ENCODE assay signal across 9 mouse cellular contexts in genomic region chr1:40544650-40545049, GRCm38 (mm10). TPM values are rescaled to one million over a fixed set of nuclear protein-coding genes. Genes with fewer than 3 reads are reported as not detected.
A peak's percentile ranks its signal among the peaks of the same experiment; 100 is the strongest.
DNase-seq lines count a peak whose midpoint lies in the region; ATAC-seq lines count a peak whose summit lies in the region.
"Had no signal": no experiment of that assay in that cellular context is flagged by ENCODE, and none has a peak within 500 bp of the region (broad histone marks: within the 10 kb centered on the region; RNA-seq: fewer than 3 reads in every experiment).

No protein-coding gene starts in this region.

- H3K4me3 ChIP-seq in heart, embryonic 12.5 days: no peak overlapping the region
- no peak overlapping the region for H3K4me3 ChIP-seq in forebrain, embryonic 16.5 days (replicated peaks; ENCODE audit: low read length)
- H3K4me3 ChIP-seq: liver, embryonic 13.5 days had no signal

- no peaks in the 10 kb centered on the region for H3K9me3 ChIP-seq in heart, embryonic 12.5 days (replicated peaks)
- H3K9me3 ChIP-seq in forebrain, embryonic 16.5 days (ENCODE audit: control insufficient read depth, low read length): no peaks in the 10 kb centered on the region
- H3K9me3 ChIP-seq: liver, embryonic 13.5 days had no signal

- no peaks in the 10 kb centered on the region for H3K4me1 ChIP-seq in heart, embryonic 12.5 days (replicated peaks)
- H3K4me1 ChIP-seq in forebrain, embryonic 16.5 days (replicated peaks; ENCODE audit: control insufficient read depth, insufficient read depth, low read length): no peaks in the 10 kb centered on the region
- H3K4me1 ChIP-seq: liver, embryonic 13.5 days had no signal

- ATAC-seq in heart, embryonic 12.5 days (ENCODE audit: insufficient number of reproducible peaks, low FRiP score): no peak
- peak; percentile 66 for ATAC-seq in CD4-positive, CD25-positive, alpha-beta regulatory T cell, adult 4 months
- 0 out of 2 replicates have a peak, but pooled peaks have one; percentile 49 for ATAC-seq in forebrain, embryonic 16.5 days

- DNase-seq in heart, adult 8-10 months (ENCODE audit: low spot score): peak; percentile 58
- DNase-seq in brain, embryonic 18.5 days (ENCODE audit: low read depth, low spot score): peak; percentile 26
- DNase-seq in layer of hippocampus, adult 11-12 months (ENCODE audit: low spot score): peak; percentile 79
- peak; percentile 56 for DNase-seq in lung, postnatal 25 days (ENCODE audit: low spot score)
- DNase-seq in spleen, postnatal 36 days (ENCODE audit: low spot score in 2 of 2): peak; percentile 12 to 47
- DNase-seq: liver, embryonic 13.5 days had no signal

- no peak overlapping the region for H3K4me2 ChIP-seq in heart, embryonic 12.5 days
- no peak overlapping the region for H3K4me2 ChIP-seq in forebrain, embryonic 16.5 days (ENCODE audit: low read length)
- H3K4me2 ChIP-seq: liver, embryonic 13.5 days had no signal

- H3K36me3 ChIP-seq in heart, embryonic 12.5 days: no peaks in the 10 kb centered on the region
- H3K36me3 ChIP-seq in forebrain, embryonic 16.5 days (ENCODE audit: control insufficient read depth, insufficient read depth): no peaks in the 10 kb centered on the region
- H3K36me3 ChIP-seq: liver, embryonic 13.5 days had no signal

- no peak overlapping the region for H3K9ac ChIP-seq in heart, embryonic 12.5 days
- H3K9ac ChIP-seq in forebrain, embryonic 16.5 days (replicated peaks; ENCODE audit: low read depth, low read length): no peak overlapping the region
- H3K9ac ChIP-seq: liver, embryonic 13.5 days had no signal

- no peaks in the 10 kb centered on the region for H3K27me3 ChIP-seq in heart, embryonic 12.5 days (replicated peaks)
- no peaks in the 10 kb centered on the region for H3K27me3 ChIP-seq in forebrain, embryonic 16.5 days (replicated peaks; ENCODE audit: control insufficient read depth, insufficient read depth, low read length)
- H3K27me3 ChIP-seq: liver, embryonic 13.5 days had no signal

- no peak overlapping the region for H3K27ac ChIP-seq in heart, embryonic 12.5 days (ENCODE audit: poor library complexity, severe bottlenecking)
- H3K27ac ChIP-seq in forebrain, embryonic 16.5 days (ENCODE audit: low read length): no peak overlapping the region
- H3K27ac ChIP-seq: liver, embryonic 13.5 days had no signal

- 0% methylated on average over 2 of the region's 2 CpGs for WGBS in heart, embryonic 12.5 days
- 2% methylated on average over 2 of the region's 2 CpGs for WGBS in forebrain, embryonic 16.5 days

RNA-seq across cellular contexts. Expression of gene Il18rap, which starts 29.5 kb away (rescaled TPM):
- under 1 TPM in 1 of 4 experiments, not detected in 3; 0.20 TPM for total RNA-seq in heart, adult 8-10 months (2022)
- 0.08 and 0.10 TPM in 2 replicates for polyA plus RNA-seq in heart, embryonic 12.5 days (2016; fragmentation: Nextera tagmentation; extraction: Ambion mirVana)
- 10 to 100 TPM in 1 of 2 experiments, 1 to 10 TPM in 1; 8.9 to 18.3 TPM for polyA plus RNA-seq in CD4-positive, CD25-positive, alpha-beta regulatory T cell, adult 4 months (2017; shearing (Covaris generic))
- 0.11 and 0.27 TPM in 2 replicates for polyA plus RNA-seq in forebrain, embryonic 16.5 days (2015; fragmentation: Nextera tagmentation; extraction: Ambion mirVana)

RNA-seq across cellular contexts. Expression of gene Slc9a4, which starts 35.2 kb away (rescaled TPM):
- under 1 TPM; 0.06 to 0.54 (median 0.17) TPM for total RNA-seq in heart, adult 8-10 months (2022)
- polyA plus RNA-seq in heart, embryonic 12.5 days (2016; fragmentation: Nextera tagmentation; extraction: Ambion mirVana): not detected in 2 replicates
- polyA plus RNA-seq in CD4-positive, CD25-positive, alpha-beta regulatory T cell, adult 4 months (2017; shearing (Covaris generic)): not detected
- polyA plus RNA-seq in forebrain, embryonic 16.5 days (2015; fragmentation: Nextera tagmentation; extraction: Ambion mirVana): 0.25 TPM in 1 of 2 replicates, not detected in the other
- polyA plus RNA-seq: liver, embryonic 13.5 days had no signal

Comparison
In these comparisons a context has a peak if more than half of its experiments do, and no peak if none do; other contexts are left out.
1. DNase-seq: peak in every context shown above with its lines; median percentile 79 in layer of hippocampus, adult 11-12 months; 58 in heart, adult 8-10 months; 56 in lung, postnatal 25 days; 30 in spleen, postnatal 36 days; 26 in brain, embryonic 18.5 days.